Mouse (Mus musculus) ovary, adult 10 weeks (tissue): ENCODE results near the gene Cib1. TPM values are rescaled to one million over a fixed set of nuclear protein-coding genes. Genes with fewer than 3 reads are reported as not detected.

ENCODE experiments used
- polyA plus RNA-seq: library from polyadenylated mRNA; stranded (reverse); fragments of 350-450 nt; fragmentation: Illumina TruSeq; extraction: RNeasy Lipid Tissue Mini Kit (QIAGEN cat#74804); gene quantifications from one replicate; pipeline ENCODE4 v1.2.3, GENCODE M21; 2014

The Cib1 gene
- polyA plus RNA-seq, result 5.0 TPM

GRCm38 (mm10) chr7:80232489-80233029 is at the start of gene Cib1, which contains the start of gene Gdpgp1:
Gene Cib1, minus strand, starts transcription at chr7:80232813.
Gene Gdpgp1, plus strand, starts transcription at chr7:80232865.

GRCm38 (mm10) chr7:80268897-80269750 is 36.5 kb upstream of the Cib1 start, which contains the start of gene Vps33b:
Gene Vps33b, plus strand, starts transcription at chr7:80269649.

GRCm38 (mm10) chr7:80260625-80261371 is 28.2 kb upstream of the Cib1 start, which contains the start of gene Ngrn:
Gene Ngrn, plus strand, starts transcription at chr7:80261215.

GRCm38 (mm10) chr7:80246148-80246721 is 13.6 kb upstream of the Cib1 start, which contains the start of gene Ttll13:
Gene Ttll13, plus strand, starts transcription at chr7:80246376.

GRCm38 (mm10) chr7:80186531-80187296 is 45.9 kb downstream of the Cib1 start, which contains the start of gene Sema4b:
Gene Sema4b, plus strand, starts transcription at chr7:80186841.

Other genes starting within 250 kb of the Cib1 start
- gene Zfp710, start 208.0 kb downstream of the Cib1 start, polyA plus RNA-seq, result 1.1 TPM
- 4.9 TPM for gene Idh2, start 117.4 kb downstream of the Cib1 start, polyA plus RNA-seq
- gene Sema4b, start 46.0 kb downstream of the Cib1 start, polyA plus RNA-seq, result 1.7 TPM
- 1.5 TPM for gene Gdpgp1, start 52 bp upstream of the Cib1 start, polyA plus RNA-seq
- 0.43 TPM for gene Ttll13, start 13.6 kb upstream of the Cib1 start, polyA plus RNA-seq
- gene Ngrn, start 28.4 kb upstream of the Cib1 start, polyA plus RNA-seq, result 14.1 TPM
- gene Vps33b, start 36.8 kb upstream of the Cib1 start, polyA plus RNA-seq, result 3.7 TPM
- 117 TPM for gene Prc1, start 61.6 kb upstream of the Cib1 start, polyA plus RNA-seq
- gene Rccd1, start 91.6 kb upstream of the Cib1 start, polyA plus RNA-seq, result 3.0 TPM
- 4.1 TPM for gene Unc45a, start 108.2 kb upstream of the Cib1 start, polyA plus RNA-seq
- gene Hddc3, start 110.3 kb upstream of the Cib1 start, polyA plus RNA-seq, result 20.4 TPM
- gene Man2a2, start 138.6 kb upstream of the Cib1 start, polyA plus RNA-seq, result 24.3 TPM
- gene Fes, start 155.1 kb upstream of the Cib1 start, polyA plus RNA-seq, result not detected
- 1.2 TPM for gene Furin, start 172.6 kb upstream of the Cib1 start, polyA plus RNA-seq